Mouse (Mus musculus) cerebellum, adult 2 months (tissue): ENCODE measurements around the gene Ptrh1.
A peak's percentile ranks its signal among the peaks of the same experiment; 100 is the strongest.

Experiments used
- CTCF ChIP-seq: fragments of 200-500 bp; IDR thresholded peaks from 2 replicates; pipeline ENCODE4 v1.5.1; 2011; ENCODE audit warnings: low read depth, mild to moderate bottlenecking, control low read depth, low read length, moderate library complexity, borderline replicate concordance; ENCODE audit not compliant: insufficient read depth
- POLR2A ChIP-seq: fragments of 200-500 bp; IDR thresholded peaks from 2 replicates; pipeline ENCODE4 v1.6.1; 2011; ENCODE audit warnings: low read length, control low read depth, borderline replicate concordance; ENCODE audit not compliant: insufficient read depth

DNA sequence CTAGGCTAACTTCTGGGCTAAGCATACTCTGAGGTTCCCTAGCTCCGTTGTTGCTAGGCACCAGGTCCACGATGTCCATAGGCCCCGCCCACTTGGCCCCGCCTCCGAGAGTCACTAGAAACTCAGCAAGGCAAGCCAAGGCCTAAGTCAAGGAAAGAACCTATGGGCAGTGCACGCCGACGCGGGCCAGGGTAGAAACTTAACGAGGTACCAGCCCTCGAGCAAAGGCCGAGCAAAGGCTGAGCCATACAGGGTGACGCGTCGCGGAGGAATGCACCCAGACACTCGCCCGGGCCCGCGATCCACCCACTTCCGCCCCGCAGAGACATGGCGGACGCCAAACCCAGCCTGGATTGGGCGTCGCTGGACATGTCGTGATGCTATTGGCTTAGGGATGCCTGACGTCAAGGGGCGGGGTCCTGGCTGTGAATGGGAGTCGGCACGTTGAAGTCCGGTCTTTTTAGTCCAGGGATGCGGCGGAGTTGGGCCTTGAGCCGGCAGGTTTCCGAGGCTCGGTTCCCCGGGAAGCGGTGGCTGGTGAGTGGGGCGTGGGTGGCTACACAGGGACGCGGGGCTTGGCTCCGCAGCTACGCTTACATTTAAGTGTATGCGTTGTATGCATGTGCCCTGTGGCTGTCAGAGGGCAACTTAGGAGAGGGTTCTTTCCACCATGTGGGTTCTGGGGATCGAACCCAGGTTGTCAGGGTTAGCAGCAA is at the start of gene Ptrh1, which contains the start of gene Ttc16:
- no peak for TF ChIP-seq CTCF
- peak; percentile 47; the same call in 1 of the 2 replicates for TF ChIP-seq POLR2A
